Mouse (Mus musculus) spleen, adult 2 months (tissue): Measurements from ENCODE around the gene Gm42688. TPM values are rescaled to one million over a fixed set of nuclear protein-coding genes. Genes with fewer than 3 reads are reported as not detected.
A peak's percentile ranks its signal among the peaks of the same experiment; 100 is the strongest.
"Not testable (repeated sequence)": the region's sequence is repeated elsewhere in the genome, so short reads cannot be mapped to it uniquely, and the experiment has no call there.

ENCODE experiments used
- DNase-seq, 2 experiments: peaks; one replicate each; pipeline versions ENCODE4 v3.0.0 to v3.0.0-alpha.2; 2012 to 2021; ENCODE audit warnings: low spot score in 2 of 2, low read depth in 1 of 2
- H3K27ac ChIP-seq: fragments of 200-500 bp; 2 replicates; pipeline ENCODE4 v1.5.1; 2012; ENCODE audit warnings: low read length, inconsistent platforms; ENCODE audit not compliant: insufficient read depth
- H3K27me3 ChIP-seq: fragments of 200-500 bp; 2 replicates; pipeline ENCODE4 v1.6.1; 2012; ENCODE audit warnings: mild to moderate bottlenecking, moderate library complexity, low read length, inconsistent platforms; ENCODE audit not compliant: control insufficient read depth, insufficient read depth
- H3K36me3 ChIP-seq: fragments of 200-500 bp; 2 replicates; pipeline ENCODE4 v1.6.1; 2012; ENCODE audit warnings: mild to moderate bottlenecking, low read length, inconsistent platforms; ENCODE audit not compliant: control insufficient read depth, insufficient read depth
- H3K4me1 ChIP-seq: fragments of 200-500 bp; 2 replicates; pipeline ENCODE4 v1.6.1; 2011; ENCODE audit warnings: inconsistent platforms; ENCODE audit not compliant: control insufficient read depth, insufficient read depth, insufficient read length
- H3K4me3 ChIP-seq: fragments of 200-500 bp; 2 replicates; pipeline ENCODE4 v1.5.1; 2011; ENCODE audit warnings: mild to moderate bottlenecking, inconsistent platforms; ENCODE audit not compliant: insufficient read depth, insufficient read length; ENCODE audit errors: extremely low read depth
- CTCF ChIP-seq: fragments of 200-500 bp; IDR thresholded peaks from 2 replicates; pipeline ENCODE4 v1.5.1; 2011; ENCODE audit warnings: mild to moderate bottlenecking, inconsistent platforms; ENCODE audit not compliant: insufficient read depth, insufficient read length, insufficient replicate concordance; ENCODE audit errors: extremely low read depth
- POLR2A ChIP-seq: fragments of 200-500 bp; IDR thresholded peaks from 2 replicates; pipeline ENCODE4 v1.6.1; 2011; ENCODE audit warnings: low read depth, low read length, inconsistent platforms
- WGBS: fragments of 180-500 bp; shearing (Covaris S2); methylation state at CpG from one replicate; pipeline ENCODE4 v1.1.7; 2018; 5-methylcytosine and 5-hydroxymethylcytosine counted together
- polyA plus RNA-seq: library from polyadenylated mRNA; depleted of rRNA; stranded (reverse); fragments of >200 nt; gene quantifications from 2 replicates; pipeline ENCODE4 v1.2.3, GENCODE M21; 2012

Gene Gm42688
- polyA plus RNA-seq, 1 experiment = 6.5 TPM

GRCm38 (mm10) chr6:83145805-83146204 is 44.4 kb downstream of the Gm42688 start:
- WGBS = 81% methylated on average over 9 of the region's 9 CpGs
- no peak for DNase-seq
- H3K4me3 ChIP-seq = no peak overlapping the region

GRCm38 (mm10) chr6:83147280-83147679 is 45.9 kb downstream of the Gm42688 start:
- Histone ChIP-seq H3K27me3 (no peaks in the 10 kb centered on the region), H3K36me3 (no peaks in the 10 kb centered on the region), H3K27ac (no peak overlapping the region), H3K4me1 (no peaks in the 10 kb centered on the region), H3K4me3 (no peak overlapping the region)
- 45% methylated on average over 7 of the region's 7 CpGs for WGBS
- no peak for DNase-seq
- TF ChIP-seq CTCF (no peak), POLR2A (no peak)

More at GRCm38 (mm10) chr6:83145805-83146204, 44.4 kb downstream of the Gm42688 start:
- no peaks in the 10 kb centered on the region for H3K27me3 ChIP-seq
- TF ChIP-seq POLR2A (no peak), CTCF (no peak)
- H3K27ac ChIP-seq = no peak overlapping the region
- no peaks in the 10 kb centered on the region for H3K36me3 ChIP-seq
- no peaks in the 10 kb centered on the region for H3K4me1 ChIP-seq

GRCm38 (mm10) chr6:83151721-83152120 is 50.3 kb downstream of the Gm42688 start:
- Histone ChIP-seq H3K4me1 (peaks cover 2% of the 10 kb centered on the region; the same call in 1 of the 2 replicates), H3K4me3 (no peak overlapping the region), H3K36me3 (no peaks in the 10 kb centered on the region), H3K27ac (no peak overlapping the region), H3K27me3 (0 out of 2 replicates have a peak, but pooled peaks cover 1% of the 10 kb centered on the region)
- 80% methylated on average over 8 of the region's 8 CpGs for WGBS
- no peak for DNase-seq
- TF ChIP-seq POLR2A (no peak), CTCF (no peak)

GRCm38 (mm10) chr6:83153038-83153437 is 51.6 kb downstream of the Gm42688 start:
- Histone ChIP-seq H3K36me3 (no peaks in the 10 kb centered on the region), H3K4me3 (no peak overlapping the region), H3K27me3 (0 out of 2 replicates have a peak, but pooled peaks cover 1% of the 10 kb centered on the region), H3K4me1 (peaks cover 2% of the 10 kb centered on the region; the same call in 1 of the 2 replicates), H3K27ac (no peak overlapping the region)
- DNase-seq = no peak
- WGBS = 91% methylated on average over 12 of the region's 12 CpGs
- TF ChIP-seq POLR2A = no peak
- no peak for TF ChIP-seq CTCF

- no peak for TF ChIP-seq CTCF
- TF ChIP-seq POLR2A = no peak
- H3K27me3 ChIP-seq = 0 out of 2 replicates have a peak, but pooled peaks cover 1% of the 10 kb centered on the region
- H3K4me3 ChIP-seq = no peak overlapping the region
- DNase-seq = no peak
- 79% methylated on average over 5 of the region's 5 CpGs for WGBS
- no peak overlapping the region for H3K27ac ChIP-seq
- H3K4me1 ChIP-seq = peaks cover 2% of the 10 kb centered on the region; the same call in 1 of the 2 replicates
- no peaks in the 10 kb centered on the region for H3K36me3 ChIP-seq
These were observed 52.1 kb downstream of the Gm42688 start for GRCm38 (mm10) chr6:83153485-83153884.

- no peak for TF ChIP-seq CTCF
- TF ChIP-seq POLR2A = no peak
- Histone ChIP-seq H3K27ac (no peak overlapping the region), H3K27me3 (0 out of 2 replicates have a peak, but pooled peaks cover 1% of the 10 kb centered on the region), H3K36me3 (no peaks in the 10 kb centered on the region), H3K4me1 (peaks cover 2% of the 10 kb centered on the region; the same call in 1 of the 2 replicates), H3K4me3 (peak overlapping the region; percentile 62)
- WGBS = 14% methylated on average over 23 of the region's 23 CpGs
- DNase-seq = no peak
These were observed 54.3 kb downstream of the Gm42688 start for GRCm38 (mm10) chr6:83155552-83156238.

GRCm38 (mm10) chr6:83156259-83156684 is 54.9 kb downstream of the Gm42688 start, which contains the start of the genes Wdr54 and 1700003E16Rik:
Gene Wdr54 (minus strand): TSS chr6:83156397.
Gene 1700003E16Rik (plus strand): TSS chr6:83156404.
- Histone ChIP-seq H3K4me3 (peak within 1 kb of the TSS; percentile 62), H3K4me1 (peaks cover 2% of the 10 kb centered on the region; the same call in 1 of the 2 replicates), H3K27ac (no peak within 1 kb of the TSS), H3K36me3 (no peaks in the 10 kb centered on the region), H3K27me3 (0 out of 2 replicates have a peak, but pooled peaks cover 1% of the 10 kb centered on the region)
- no peak for DNase-seq
- TF ChIP-seq CTCF (no peak), POLR2A (no peak)
- 3% methylated on average over 32 of the region's 32 CpGs for WGBS

- WGBS = 20% methylated on average over 3 of the region's 3 CpGs
- not testable (repeated sequence) for H3K36me3 ChIP-seq
These were observed 58.0 kb downstream of the Gm42688 start for GRCm38 (mm10) chr6:83159456-83159855.

More at GRCm38 (mm10) chr6:83159456-83159855, 58.0 kb downstream of the Gm42688 start:
- not testable (repeated sequence) for H3K27ac ChIP-seq, H3K27me3 ChIP-seq, H3K4me1 ChIP-seq, H3K4me3 ChIP-seq
- peak in 1 of 2 experiments; percentile 52 for DNase-seq
